Mouse (Mus musculus): ENCODE measurements at regions not wholly inside any gene's neighbourhood (a gene's known extent, or its start where the extent isn't known, plus 50 kb on each side); places are given as distances from the start of the nearest gene placed in this dataset.

DNA sequence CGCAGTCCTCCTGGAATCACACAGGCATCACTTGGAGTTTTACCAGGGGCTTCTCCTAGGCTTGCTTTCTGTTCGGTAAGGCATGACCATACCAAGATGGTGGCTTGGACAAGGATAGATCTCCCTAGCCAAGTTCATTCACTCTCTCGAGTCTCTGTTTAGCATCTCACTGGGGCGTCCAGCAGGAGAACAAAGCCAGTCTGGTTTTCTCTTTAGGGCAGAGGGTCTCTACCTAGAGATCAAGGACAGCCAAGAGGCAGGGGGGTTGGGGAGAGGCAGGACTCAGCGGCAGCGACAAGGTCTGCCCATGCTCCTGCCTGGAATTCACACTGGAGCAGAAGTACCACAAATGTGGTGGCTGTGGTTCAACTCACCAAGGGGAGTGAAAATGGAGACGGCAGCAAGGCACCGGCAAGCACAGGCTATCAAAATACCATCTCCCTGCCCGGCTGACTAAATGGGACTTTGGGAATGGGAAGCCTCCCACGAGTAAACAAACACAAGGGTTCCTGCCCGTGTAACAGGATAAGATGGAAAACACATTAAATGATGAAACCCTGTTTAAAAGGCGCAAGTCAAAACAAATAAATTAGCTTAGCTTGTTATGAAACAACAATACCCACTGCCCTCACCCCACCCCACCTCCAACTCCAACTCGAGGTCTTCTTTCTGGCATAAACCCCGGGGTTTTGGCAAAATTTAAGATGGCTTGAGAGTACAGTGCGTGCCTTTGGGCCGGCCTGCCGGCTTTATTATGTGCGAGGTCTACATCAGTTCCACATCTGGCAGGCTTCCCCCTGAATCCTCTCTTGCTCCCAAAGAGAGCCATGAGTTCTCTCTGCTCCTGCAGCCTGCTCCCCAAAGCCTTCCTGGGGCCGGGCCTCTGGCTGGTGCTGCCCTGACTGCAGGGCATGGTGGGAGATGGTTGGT lies 258.1 kb upstream of the Dio3 start:
- 52% methylated on average over 19 of the region's 19 CpGs for WGBS
- no peak for DNase-seq (ENCODE audit: low read depth, low spot score)

DNA sequence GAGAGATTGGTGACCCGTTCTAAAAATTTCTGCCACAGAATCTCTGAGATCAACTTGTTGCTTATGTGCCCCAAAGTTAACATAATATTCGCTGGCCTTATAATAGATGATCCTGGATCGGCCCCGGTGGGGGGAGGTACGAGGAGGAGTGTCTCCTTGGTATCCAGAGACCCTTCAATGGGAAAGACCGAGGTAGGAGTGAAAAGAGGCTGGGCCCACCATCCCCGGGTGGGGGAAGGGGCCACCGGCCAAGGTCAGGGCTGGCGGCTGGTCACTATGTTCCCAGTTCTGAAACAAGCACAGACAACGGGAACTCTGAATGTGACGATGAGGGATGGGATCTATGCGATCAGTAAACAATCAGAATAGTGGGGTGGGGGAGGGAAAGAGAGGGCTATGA lies 257.2 kb upstream of the Dio3 start:
- 86% methylated on average over 12 of the region's 12 CpGs for WGBS

DNA sequence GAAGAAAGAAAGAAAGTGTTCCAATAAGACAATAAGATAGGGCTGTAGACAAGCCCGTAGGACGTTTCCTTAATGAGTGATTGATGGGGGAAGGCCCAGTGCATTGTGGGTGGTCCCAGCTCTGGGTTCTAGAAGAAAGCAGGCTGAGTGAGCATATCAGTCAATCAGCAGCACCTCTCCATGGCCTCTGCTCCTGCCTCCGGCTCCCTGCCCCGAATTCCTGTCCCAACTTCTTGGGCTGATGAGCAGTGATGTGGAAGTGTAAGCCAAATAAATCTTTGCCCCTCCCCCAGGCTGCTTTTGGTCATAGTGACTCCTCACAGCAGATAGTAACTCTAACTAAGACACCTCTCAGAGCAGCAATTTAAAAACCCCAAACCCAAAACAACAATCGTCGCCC lies 256.2 kb upstream of the Dio3 start:
- DNase-seq (ENCODE audit: low read depth, low spot score): no peak
- 84% methylated on average over 6 of the region's 6 CpGs for WGBS

More for the DNA sequence above, 257.2 kb upstream of the Dio3 start:
- no peak for DNase-seq (ENCODE audit: low read depth, low spot score)

DNA sequence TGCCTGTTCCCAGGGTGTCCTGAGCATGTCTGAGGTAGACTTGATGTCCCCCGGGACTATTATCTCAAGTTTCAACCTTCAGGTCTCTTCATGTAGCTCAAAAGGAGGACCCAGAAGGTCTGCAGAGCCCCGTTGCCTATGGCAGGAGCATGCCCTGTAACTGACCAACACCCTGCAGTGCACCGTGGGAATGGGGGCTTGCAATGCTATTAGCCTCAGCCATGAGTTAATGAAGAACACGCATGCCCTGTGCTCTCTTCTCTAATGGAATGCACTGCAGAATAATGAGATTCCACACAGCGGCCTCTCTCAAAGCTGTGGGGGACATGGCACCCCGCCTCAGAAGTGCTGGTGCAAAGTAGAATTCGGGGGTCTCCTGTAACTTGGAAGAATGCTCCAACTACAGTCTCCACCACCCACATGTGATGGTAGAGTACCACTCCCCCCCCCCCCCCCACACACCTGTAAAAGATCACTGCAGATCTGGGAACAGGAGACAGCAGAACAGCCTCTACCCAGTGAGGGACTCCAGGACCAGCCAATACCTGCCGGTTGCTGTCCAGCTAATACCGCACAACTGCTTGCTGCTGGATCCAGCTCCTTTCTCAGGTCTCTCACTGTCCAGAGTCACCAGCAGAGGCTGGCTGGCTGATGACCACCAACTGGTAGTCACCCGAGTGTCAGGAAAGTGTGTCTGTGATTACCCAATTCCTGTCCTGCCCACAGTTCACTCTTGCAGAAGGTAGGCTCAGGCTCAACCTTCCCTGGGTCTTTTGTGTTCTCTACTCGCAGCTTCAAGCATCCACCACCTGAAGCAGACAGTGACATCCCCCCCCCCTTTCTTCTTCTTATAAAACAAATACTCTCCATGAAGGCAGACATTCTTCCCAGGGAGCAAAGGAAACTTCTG lies 255.4 kb upstream of the Dio3 start:
- 80% methylated on average over 11 of the region's 11 CpGs for WGBS
- no peak for DNase-seq (ENCODE audit: low read depth, low spot score)

DNA sequence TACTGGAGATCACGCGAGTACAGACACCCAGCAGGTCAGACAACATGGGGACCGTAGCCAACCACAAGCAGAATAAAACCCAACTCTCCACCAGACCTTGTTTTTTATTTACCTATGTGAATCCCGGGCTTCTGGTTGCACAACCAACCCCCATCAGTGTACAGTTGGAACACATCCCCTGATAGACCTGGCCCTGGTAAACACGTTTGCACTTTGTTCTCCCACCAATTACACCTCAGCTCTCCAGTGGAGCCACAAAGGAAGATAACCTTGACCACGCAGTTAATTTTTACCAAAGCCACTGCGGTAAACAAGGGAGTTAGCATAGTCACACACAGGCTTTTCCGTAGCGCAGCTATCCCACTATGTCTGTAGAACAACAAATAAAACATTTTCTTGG lies 254.6 kb upstream of the Dio3 start:
- no peak for DNase-seq (ENCODE audit: low read depth, low spot score)
- WGBS: 32% methylated on average over 9 of the region's 9 CpGs

DNA sequence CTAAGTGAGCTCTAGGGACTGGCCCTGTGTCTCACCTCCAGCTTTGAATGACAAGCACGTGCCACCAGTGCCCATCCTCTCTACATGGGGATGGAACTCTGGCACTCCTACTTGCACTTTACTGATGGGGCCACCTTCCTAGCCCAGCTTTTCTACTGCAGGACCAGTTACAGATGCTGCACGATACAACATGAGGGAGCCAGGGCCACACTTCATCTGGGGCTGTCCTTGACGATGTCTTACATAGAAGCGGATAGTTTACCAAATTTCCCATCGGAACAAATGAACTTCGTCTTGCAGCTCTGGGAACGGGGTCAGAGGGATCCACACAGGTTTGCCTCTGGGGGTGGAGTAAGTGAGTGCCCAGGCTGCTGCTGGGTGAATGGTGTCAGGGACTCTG lies 253.7 kb upstream of the Dio3 start:
- 88% methylated on average over 7 of the region's 7 CpGs for WGBS
- DNase-seq (ENCODE audit: low read depth, low spot score): no peak

DNA sequence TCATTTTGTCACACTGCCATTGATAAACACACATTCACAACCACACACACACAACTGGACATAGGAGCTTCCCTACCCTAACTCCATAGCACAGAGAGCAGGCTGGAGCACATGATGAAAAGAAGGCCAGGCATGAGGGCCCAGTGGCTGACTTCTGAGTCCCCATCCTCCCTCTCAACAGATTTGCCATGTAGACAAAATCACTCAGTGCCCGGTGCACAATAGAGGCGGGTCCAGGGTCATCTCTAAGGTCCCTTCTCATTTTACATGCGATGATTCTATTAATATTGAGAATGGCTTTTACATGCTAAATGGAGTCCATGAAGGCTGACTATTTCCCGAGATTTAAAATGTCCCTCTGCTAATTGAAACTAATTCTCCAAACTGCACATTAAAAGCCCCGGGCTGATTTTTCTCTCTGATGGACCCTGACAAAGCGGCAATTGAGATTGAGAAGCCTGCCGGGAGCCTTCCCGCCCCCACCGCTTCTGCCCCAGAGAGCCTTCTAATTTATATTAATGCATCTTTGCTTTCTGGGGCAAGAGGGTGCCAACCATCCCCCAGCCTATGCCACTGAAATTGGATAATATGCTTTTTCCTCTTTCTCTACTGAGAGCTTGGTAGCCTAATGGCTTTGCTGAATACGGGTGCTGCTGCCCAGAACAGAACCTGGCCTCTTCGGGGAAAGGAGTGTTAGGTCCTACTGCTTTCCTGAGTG lies 252.7 kb upstream of the Dio3 start:
- no peak for DNase-seq (ENCODE audit: low read depth, low spot score)
- WGBS: 86% methylated on average over 11 of the region's 11 CpGs

DNA sequence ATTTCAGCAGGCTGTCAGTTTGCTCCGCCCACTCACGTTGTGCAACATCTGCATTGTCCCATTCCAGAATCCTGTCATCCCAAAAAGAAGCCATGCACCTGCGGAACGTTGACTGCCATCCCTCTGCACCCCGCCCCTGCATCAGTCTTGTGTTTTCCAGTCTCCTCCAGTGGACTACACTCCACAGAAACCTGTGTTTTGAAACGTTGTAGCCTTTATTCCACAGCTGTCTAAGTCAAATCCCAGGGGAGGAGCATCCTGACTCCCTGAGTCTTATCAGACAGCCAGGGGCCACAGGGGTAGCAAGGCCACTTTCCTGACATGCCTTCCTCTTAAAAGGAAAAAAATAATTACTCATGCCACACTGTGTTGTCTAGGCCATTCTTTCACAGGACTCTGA lies 251.5 kb upstream of the Dio3 start:
- 48% methylated on average over 6 of the region's 6 CpGs for WGBS

DNA sequence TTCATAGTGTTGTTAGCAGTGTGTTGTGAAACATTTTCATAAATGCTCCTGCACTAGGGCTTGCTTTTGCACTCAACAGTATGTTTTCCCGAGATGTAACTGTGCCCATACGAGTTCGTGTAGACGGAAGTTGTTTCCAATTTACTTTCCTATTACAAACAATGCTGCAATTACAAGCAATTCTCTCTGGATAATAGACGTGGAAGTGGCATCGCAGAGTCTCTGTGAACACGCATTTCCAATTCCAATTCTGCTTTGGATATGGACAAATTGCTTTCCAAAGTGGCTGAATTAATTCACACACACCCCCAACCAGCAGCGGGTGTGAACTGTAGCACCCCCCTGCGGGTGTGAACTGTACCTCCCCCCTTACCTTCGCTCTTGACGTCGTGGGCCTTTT lies 250.9 kb upstream of the Dio3 start:
- no peak for DNase-seq (ENCODE audit: low read depth, low spot score)
- WGBS: 56% methylated on average over 12 of the region's 12 CpGs

More for the DNA sequence above, 251.5 kb upstream of the Dio3 start:
- no peak for DNase-seq (ENCODE audit: low read depth, low spot score)

DNA sequence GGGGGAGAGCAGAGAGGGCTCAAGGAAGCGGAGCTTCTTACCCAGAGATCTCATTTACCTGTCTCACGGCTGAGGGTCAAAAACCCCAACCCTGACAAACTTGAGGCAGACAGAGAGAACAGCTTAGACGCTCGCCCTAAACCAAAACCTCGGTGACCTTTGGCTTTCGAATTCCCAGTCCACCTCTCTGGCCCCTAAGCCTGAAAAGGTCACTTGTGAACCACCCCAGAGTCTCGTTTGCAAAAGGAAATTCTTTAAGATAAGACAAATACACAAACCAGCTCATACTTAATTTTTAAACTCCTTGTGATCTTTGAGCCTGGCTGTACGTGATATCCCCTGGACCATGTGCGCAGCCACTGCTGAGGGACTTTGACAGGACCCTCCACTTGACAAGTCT lies 250.2 kb upstream of the Dio3 start:
- 62% methylated on average over 9 of the region's 9 CpGs for WGBS
- DNase-seq (ENCODE audit: low read depth, low spot score): no peak

DNA sequence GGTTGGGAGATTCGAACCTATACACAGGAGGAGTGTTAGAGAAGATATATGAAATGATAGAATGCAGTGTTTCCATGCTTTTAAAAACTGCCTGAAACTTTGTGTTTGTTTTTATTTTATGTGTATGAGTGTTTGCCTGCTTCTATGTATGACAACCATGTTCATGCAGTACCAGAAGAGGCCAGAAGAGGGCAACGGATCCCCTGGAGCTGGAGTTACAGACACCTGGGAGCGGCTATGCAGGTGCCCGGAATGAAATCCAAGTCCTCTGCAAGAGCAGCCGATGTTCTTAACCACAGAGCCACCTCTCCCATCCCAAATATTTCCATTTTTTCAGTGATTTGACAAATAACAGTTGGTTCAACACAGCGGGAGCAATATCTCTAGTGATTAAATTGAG lies 247.5 kb upstream of the Dio3 start:
- DNase-seq (ENCODE audit: low read depth, low spot score): no peak
- WGBS: 69% methylated on average over 6 of the region's 6 CpGs

DNA sequence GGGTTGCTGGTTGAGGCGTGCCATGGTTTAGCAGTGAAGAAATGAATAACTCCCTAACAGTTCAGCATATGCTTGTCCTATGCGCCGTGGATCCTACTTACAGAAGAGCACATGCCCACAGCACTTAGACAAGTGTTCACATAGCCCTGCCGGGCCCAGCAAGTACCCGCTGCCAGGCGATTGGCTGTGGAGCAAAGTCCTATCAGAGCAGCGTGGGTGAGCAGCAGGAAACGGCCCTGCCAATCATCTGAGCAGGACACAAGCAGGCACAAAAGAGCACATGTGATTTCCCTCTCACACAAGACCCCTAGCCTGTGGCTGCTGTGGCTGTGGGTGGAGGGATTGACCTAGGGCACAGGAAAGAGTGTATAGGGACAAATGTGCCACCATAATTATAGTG lies 243.7 kb upstream of the Dio3 start:
- no peak for DNase-seq (ENCODE audit: low read depth, low spot score)
- 64% methylated on average over 8 of the region's 8 CpGs for WGBS

DNA sequence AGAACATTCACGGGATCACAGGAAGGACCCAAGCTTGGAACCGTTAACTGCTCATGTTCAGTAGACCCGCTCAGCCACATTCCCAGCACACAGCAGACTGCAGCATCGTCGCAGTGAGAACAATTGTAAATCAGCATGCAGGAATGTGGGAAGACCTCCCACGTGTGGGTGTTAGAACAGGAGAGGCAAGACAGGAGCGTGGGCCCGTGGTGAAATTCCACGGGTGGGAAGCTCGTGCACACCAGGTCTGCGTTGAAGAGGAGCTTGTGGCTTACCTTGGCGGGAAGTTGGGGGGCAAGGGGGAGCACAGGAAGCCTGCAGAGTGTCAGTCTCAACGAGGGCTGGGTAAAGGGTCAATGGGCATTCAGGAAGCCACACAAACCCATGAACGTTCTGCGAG lies 238.2 kb upstream of the Dio3 start:
- WGBS: 58% methylated on average over 15 of the region's 15 CpGs
- DNase-seq (ENCODE audit: low read depth, low spot score): no peak

DNA sequence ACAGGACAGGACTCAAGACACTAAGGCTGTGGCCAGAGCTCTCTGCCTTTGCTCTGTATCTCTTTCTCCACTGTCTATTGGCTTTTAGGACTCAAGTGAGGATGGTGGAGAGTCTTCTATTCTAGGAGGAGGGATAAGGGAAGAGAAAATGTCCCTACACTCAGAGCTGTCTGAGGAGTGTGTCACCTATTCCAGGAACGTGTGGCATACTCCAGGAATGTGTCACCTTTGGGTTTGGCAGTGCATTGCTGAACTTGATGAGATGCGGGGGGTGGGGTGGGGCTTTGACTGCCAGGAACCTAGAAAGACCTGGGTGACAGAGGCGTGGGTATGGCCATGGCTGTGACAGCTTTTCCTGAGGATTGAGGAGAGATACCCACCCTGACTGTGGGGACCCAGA lies 237.1 kb upstream of the Dio3 start:
- no peak for DNase-seq (ENCODE audit: low read depth, low spot score)

DNA sequence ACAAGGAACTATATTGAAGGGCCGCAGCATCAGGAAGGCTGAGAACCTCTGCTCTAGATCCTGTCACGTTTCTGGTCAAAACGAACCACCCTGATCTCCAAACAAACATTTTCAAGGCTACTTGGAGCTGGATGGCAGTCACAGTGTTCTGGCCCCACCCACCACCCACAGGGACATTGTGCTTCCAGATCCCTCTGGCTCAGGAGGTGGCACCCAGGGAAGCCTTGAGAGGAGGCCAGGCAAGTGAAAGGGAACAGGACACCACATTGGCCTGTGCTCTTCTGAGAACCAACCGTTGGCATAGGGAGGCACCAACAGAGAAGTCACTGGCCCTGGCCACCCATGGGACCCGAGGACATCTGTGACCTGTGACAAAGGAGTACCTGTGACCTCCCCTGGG lies 234.6 kb upstream of the Dio3 start:
- WGBS: 38% methylated on average over 5 of the region's 5 CpGs
- no peak for DNase-seq (ENCODE audit: low read depth, low spot score)

More for the DNA sequence above, 237.1 kb upstream of the Dio3 start:
- WGBS: 52% methylated on average over 3 of the region's 3 CpGs

DNA sequence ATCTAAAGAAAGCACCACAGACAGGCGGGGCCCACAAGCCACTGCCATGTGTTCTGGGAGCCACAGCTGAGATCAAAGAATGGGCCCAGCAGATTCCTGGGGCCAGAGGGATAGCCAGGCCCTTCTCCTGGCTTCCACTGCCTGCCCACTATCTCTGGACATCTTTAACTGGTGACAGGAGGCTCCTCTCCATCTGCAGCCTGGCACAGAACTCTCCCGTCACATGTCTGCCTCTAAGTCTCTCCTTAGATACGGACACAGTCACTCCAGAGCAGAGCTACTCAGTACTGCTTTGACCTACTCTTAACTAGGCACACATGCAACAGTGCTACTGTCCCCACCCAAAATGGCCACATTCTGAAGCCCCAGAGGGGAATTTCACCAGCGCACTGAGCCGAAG lies 234.1 kb upstream of the Dio3 start:
- no peak for DNase-seq (ENCODE audit: low read depth, low spot score)
- WGBS: 89% methylated on average over 5 of the region's 5 CpGs

DNA sequence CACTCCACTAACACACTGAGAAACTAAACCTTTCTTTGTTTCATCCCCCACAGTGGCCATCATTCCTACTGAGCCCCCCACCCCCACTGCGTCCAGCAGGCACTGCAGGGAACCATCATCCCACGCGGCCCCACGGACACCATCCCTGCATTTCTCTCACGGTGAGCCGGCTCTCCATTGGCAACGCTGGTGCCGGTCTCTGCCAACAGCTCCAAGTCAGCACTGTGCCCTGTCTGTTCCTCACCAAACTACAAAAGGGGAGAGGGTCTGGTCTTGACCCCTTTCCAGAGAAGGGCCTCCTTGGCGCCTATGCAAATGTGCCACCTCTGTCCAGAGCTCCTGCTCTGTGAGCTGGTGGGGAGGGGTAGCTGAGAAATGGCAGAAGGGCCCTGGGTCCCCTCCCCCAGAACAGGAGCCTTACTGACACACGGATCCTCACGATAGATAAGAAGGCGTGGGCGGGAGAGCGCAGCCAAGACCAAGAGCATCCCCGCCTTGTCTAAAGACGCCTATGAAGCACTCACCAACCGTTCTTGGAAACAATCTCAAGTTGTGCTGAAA lies 233.0 kb upstream of the Dio3 start:
- no peak for DNase-seq (ENCODE audit: low read depth, low spot score)
- 82% methylated on average over 17 of the region's 17 CpGs for WGBS

DNA sequence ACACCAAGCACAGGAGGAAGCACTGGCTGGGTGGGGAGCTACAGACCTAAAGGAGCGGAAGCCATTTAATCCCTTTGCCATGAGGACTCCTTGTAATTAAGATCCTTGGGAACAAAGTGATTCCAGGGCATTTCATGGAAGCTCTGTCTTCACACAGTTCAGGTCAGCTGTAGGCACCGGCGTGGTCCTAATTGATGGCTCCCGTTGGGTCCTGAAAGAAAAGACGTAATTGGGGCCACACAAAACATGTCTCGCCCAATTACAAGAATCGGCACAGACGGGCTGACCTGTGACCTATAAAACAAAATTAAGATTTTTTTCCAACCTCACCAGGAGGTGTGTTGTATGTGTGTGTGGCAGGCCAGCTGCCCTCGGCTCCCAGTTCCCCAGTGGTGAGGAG lies 232.3 kb upstream of the Dio3 start:
- WGBS: 88% methylated on average over 9 of the region's 9 CpGs
- DNase-seq (ENCODE audit: low read depth, low spot score): no peak

DNA sequence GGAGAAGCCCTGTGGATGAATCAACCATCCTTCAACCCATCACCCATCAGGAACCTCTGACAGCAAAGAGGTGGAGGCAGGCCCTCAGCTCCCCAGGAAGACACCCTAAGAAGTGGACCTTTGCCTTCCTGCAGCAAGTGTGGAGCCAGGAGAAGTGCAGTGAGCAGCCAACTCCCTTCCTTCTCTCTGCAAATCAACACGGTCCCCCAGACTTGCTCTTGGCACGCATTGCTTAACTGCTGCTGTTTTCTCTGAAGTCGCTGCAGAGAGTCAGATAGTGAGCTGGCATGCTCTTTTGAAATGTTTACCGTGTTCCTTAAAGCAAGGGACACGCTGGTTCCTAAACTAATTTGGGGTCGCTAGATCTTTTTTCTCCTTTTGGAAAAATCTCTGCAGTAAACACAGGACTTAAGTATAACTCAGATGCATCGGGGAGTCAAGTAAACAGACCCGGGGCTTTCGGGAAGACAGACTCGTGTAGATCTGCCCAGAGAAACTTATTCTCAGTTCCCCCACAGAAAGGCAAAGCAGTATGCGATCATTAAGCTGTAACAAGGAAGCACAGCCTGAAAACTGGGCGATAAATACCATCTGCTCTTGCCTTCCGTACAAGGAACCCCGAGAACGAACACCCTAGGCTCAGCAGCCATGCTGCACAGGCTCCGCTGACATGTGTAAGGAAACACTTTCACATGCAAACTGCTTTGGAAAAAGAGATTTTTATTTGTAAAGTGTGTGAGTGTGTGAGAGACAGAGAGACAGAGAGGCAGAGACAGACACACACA lies 231.2 kb upstream of the Dio3 start:
- 26% methylated on average over 16 of the region's 16 CpGs for WGBS
- no peak for DNase-seq (ENCODE audit: low read depth, low spot score)
